ENCODE assay signal across 8 mouse cellular contexts in the genomic region with DNA sequence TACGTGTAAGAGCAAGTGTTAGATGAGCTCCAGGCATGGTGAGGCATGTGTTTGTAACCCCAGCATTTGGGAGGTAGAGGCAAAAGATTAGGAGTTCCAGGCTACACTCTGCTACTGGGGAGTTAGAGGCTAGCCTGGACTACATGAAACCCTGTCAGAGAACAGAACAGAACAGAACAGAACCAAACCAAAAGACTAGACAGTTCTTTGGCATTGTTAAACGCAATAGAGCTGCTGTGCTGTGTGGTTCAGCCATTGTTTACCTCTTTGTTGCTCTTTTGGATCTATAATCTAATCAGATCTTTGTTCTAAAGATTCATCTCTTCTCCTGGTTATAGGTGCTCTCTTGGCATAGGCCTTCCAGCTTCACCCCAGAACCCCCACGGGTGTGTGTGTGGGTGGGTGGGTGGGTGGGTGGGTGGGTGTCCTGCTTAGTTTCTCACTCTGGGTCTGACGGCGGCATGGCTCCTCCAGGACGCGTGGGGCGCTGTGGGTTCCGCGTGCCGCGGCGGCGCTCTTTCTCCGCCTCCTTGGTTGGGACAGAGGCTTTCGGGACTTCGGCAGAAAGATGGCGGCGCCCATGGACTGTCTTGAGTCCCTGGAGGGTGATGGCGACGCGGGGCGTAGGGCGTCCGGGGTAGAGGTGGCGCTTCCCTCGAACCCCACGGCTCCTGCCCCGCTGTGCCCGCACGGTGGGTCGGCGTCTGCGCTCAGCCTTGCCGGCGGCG. TPM values are rescaled to one million over a fixed set of nuclear protein-coding genes. Genes with fewer than 3 reads are reported as not detected.
DNase-seq lines count a peak whose midpoint lies in the region; ATAC-seq and TF ChIP-seq lines count a peak whose summit lies in the region.

No protein-coding gene starts in this region.

- no peaks in the 10 kb centered on the region for H3K9me3 ChIP-seq in forebrain, embryonic 16.5 days (ENCODE audit: control insufficient read depth, low read length)
- no peaks in the 10 kb centered on the region for H3K9me3 ChIP-seq in lung, embryonic 14.5 days (ENCODE audit: low read depth, low read length)

- H3K36me3 ChIP-seq in forebrain, embryonic 16.5 days (ENCODE audit: control insufficient read depth, insufficient read depth): no peaks in the 10 kb centered on the region
- H3K36me3 ChIP-seq in lung, embryonic 14.5 days (ENCODE audit: insufficient read depth): peaks cover 6% of the 10 kb centered on the region
- no peaks in the 10 kb centered on the region for H3K36me3 ChIP-seq in thymus, adult 2 months (ENCODE audit: control insufficient read depth, insufficient read depth, low read length)

- no peak for TF ChIP-seq POLR2A in olfactory bulb, adult 2 months (IDR thresholded peaks at IDR 0.05; ENCODE audit: insufficient read depth, low read depth, low read length)
- TF ChIP-seq POLR2A in thymus, adult 2 months (IDR thresholded peaks at IDR 0.05; ENCODE audit: control insufficient read depth, extremely low read depth, insufficient read depth, low read length, poor library complexity): peak; percentile 42; the same call in 1 of the 2 replicates

- intact Hi-C loops in heart, postnatal 36 days (cut with DNase I): loop anchor here (5.0 kb wide), 1 partner anchor 115 kb away; a partner anchor contains a TSS

- peak; percentile 88 for TF ChIP-seq CTCF in layer of hippocampus, adult 2 months (conservative IDR thresholded peaks at IDR 0.05)
- peak; percentile 78 for TF ChIP-seq CTCF in lung, embryonic 14.5 days (IDR thresholded peaks at IDR 0.05; ENCODE audit: low read depth)
- TF ChIP-seq CTCF in olfactory bulb, adult 2 months (IDR thresholded peaks at IDR 0.05; ENCODE audit: insufficient read depth, low read depth, low read length): peak; percentile 85
- peak; percentile 61; the same call in 1 of the 2 replicates for TF ChIP-seq CTCF in thymus, adult 2 months (IDR thresholded peaks at IDR 0.05; ENCODE audit: borderline replicate concordance, control insufficient read depth, extremely low read depth, insufficient read depth, low read length, poor library complexity)

- no peaks in the 10 kb centered on the region for H3K4me1 ChIP-seq in forebrain, embryonic 16.5 days (replicated peaks; ENCODE audit: control insufficient read depth, insufficient read depth, low read length)
- H3K4me1 ChIP-seq in lung, embryonic 14.5 days (ENCODE audit: insufficient read depth): no peaks in the 10 kb centered on the region
- H3K4me1 ChIP-seq in olfactory bulb, adult 2 months (ENCODE audit: control insufficient read depth, insufficient read depth, low read length): no peaks in the 10 kb centered on the region
- no peaks in the 10 kb centered on the region for H3K4me1 ChIP-seq in thymus, adult 2 months (replicated peaks; ENCODE audit: control insufficient read depth, insufficient read depth, low read length)

- peak; percentile 91 for DNase-seq in ES-CJ7 (ENCODE audit: low read depth, low spot score)
- peak; percentile 81 to 88 for DNase-seq in cerebellum, adult 18-20 months
- peak; percentile 84 to 85 for DNase-seq in heart, postnatal 36 days
- DNase-seq in layer of hippocampus, adult 2 months (ENCODE audit: low spot score in 2 of 2): peak; percentile 88
- DNase-seq in lung, embryonic 14.5 days: peak; percentile 93
- peak; percentile 84 for DNase-seq in thymus, adult 2 months

- H3K4me2 ChIP-seq in forebrain, embryonic 16.5 days (ENCODE audit: low read length): peak overlapping the region; percentile 56
- peak overlapping the region; percentile 70 for H3K4me2 ChIP-seq in lung, embryonic 14.5 days

- peak; percentile 99 for ATAC-seq in forebrain, embryonic 16.5 days
- ATAC-seq in lung, embryonic 14.5 days (ENCODE audit: insufficient read depth): peak; percentile 98

- WGBS in forebrain, embryonic 16.5 days: 4% methylated on average over 36 of the region's 37 CpGs
- 5% methylated on average over 37 of the region's 37 CpGs for WGBS in lung, embryonic 14.5 days
- WGBS in olfactory bulb, adult 2 months: 3% methylated on average over 37 of the region's 37 CpGs
- 5% methylated on average over 37 of the region's 37 CpGs for WGBS in thymus, adult 2 months

- H3K9ac ChIP-seq in forebrain, embryonic 16.5 days (replicated peaks; ENCODE audit: low read depth, low read length): peak overlapping the region; percentile 85
- H3K9ac ChIP-seq in lung, embryonic 14.5 days: peak overlapping the region; percentile 83

- H3K4me3 ChIP-seq in forebrain, embryonic 16.5 days (replicated peaks; ENCODE audit: low read length): peak overlapping the region; percentile 83
- H3K4me3 ChIP-seq in layer of hippocampus, adult 2 months: peak overlapping the region; percentile 95
- peak overlapping the region; percentile 82 for H3K4me3 ChIP-seq in lung, embryonic 14.5 days (ENCODE audit: low read depth, low read length)
- H3K4me3 ChIP-seq in olfactory bulb, adult 2 months (ENCODE audit: insufficient read depth, low read depth, low read length): peak overlapping the region; percentile 69
- peak overlapping the region; percentile 94 for H3K4me3 ChIP-seq in thymus, adult 2 months (ENCODE audit: control insufficient read depth, insufficient read depth, low read length)

- peak overlapping the region; percentile 82 for H3K27ac ChIP-seq in forebrain, embryonic 16.5 days (ENCODE audit: low read length)
- H3K27ac ChIP-seq in layer of hippocampus, adult 2 months: peak overlapping the region; percentile 87
- peak overlapping the region; percentile 69 for H3K27ac ChIP-seq in lung, embryonic 14.5 days (ENCODE audit: low read depth)
- 0 out of 2 replicates have a peak overlapping the region, but pooled peaks have one; percentile 5 for H3K27ac ChIP-seq in olfactory bulb, adult 2 months (ENCODE audit: insufficient read depth, low read depth, low read length)
- peak overlapping the region; percentile 1; the same call in 1 of the 2 replicates for H3K27ac ChIP-seq in thymus, adult 2 months (ENCODE audit: control insufficient read depth, insufficient read depth, low read length)

- no peaks in the 10 kb centered on the region for H3K27me3 ChIP-seq in forebrain, embryonic 16.5 days (replicated peaks; ENCODE audit: control insufficient read depth, insufficient read depth, low read length)
- H3K27me3 ChIP-seq in lung, embryonic 14.5 days (ENCODE audit: insufficient read depth, low read length): no peaks in the 10 kb centered on the region
- no peaks in the 10 kb centered on the region for H3K27me3 ChIP-seq in thymus, adult 2 months (ENCODE audit: control insufficient read depth, insufficient read depth, low read length)

RNA-seq across cellular contexts. Expression of a gene that starts 7.5 kb away (rescaled TPM):
- 12.3 and 15.3 TPM in 2 replicates for polyA plus RNA-seq in forebrain, embryonic 16.5 days (2015; fragmentation: Nextera tagmentation; extraction: Ambion mirVana)
- total RNA-seq in heart, postnatal 36 days (2021): 1 to 10 TPM; 5.2 to 5.6 TPM
- total RNA-seq in layer of hippocampus, adult 2 months (2021): 10 to 100 TPM; 10.7 to 11.9 TPM
- 16.1 and 17.5 TPM in 2 replicates for polyA plus RNA-seq in lung, embryonic 14.5 days (2014; fragmentation: Nextera tagmentation; extraction: Ambion mirVana)
- not detected in 2 replicates for polyA plus RNA-seq in olfactory bulb, adult 2 months (2012; ENCODE audit: insufficient read depth, insufficient read length, low replicate concordance, missing spikeins)
- 9.5 and 10.2 TPM in 2 replicates for polyA plus RNA-seq in thymus, adult 2 months (2012; rRNA removed)

RNA-seq across cellular contexts. Expression of a gene that starts 41.3 kb away (rescaled TPM):
- polyA plus RNA-seq in forebrain, embryonic 16.5 days (2015; fragmentation: Nextera tagmentation; extraction: Ambion mirVana): 5.4 and 6.2 TPM in 2 replicates
- 1 to 10 TPM; 2.6 to 2.7 TPM for total RNA-seq in heart, postnatal 36 days (2021)
- total RNA-seq in layer of hippocampus, adult 2 months (2021): 1 to 10 TPM; 2.1 to 2.9 TPM
- polyA plus RNA-seq in lung, embryonic 14.5 days (2014; fragmentation: Nextera tagmentation; extraction: Ambion mirVana): 34.6 and 36.7 TPM in 2 replicates
- not detected in 2 replicates for polyA plus RNA-seq in olfactory bulb, adult 2 months (2012; ENCODE audit: insufficient read depth, insufficient read length, low replicate concordance, missing spikeins)
- polyA plus RNA-seq in thymus, adult 2 months (2012; rRNA removed): 5.8 and 12.1 TPM in 2 replicates

RNA-seq across cellular contexts. Expression of a gene that starts 51.1 kb away (rescaled TPM):
- polyA plus RNA-seq in forebrain, embryonic 16.5 days (2015; fragmentation: Nextera tagmentation; extraction: Ambion mirVana): 114 and 118 TPM in 2 replicates
- total RNA-seq in heart, postnatal 36 days (2021): 10 to 100 TPM; 42.2 to 44.1 TPM
- total RNA-seq in layer of hippocampus, adult 2 months (2021): 10 to 100 TPM; 75.5 to 77.0 TPM
- 123 and 131 TPM in 2 replicates for polyA plus RNA-seq in lung, embryonic 14.5 days (2014; fragmentation: Nextera tagmentation; extraction: Ambion mirVana)
- polyA plus RNA-seq in olfactory bulb, adult 2 months (2012; ENCODE audit: insufficient read depth, insufficient read length, low replicate concordance, missing spikeins): not detected in 2 replicates
- 21.7 and 26.3 TPM in 2 replicates for polyA plus RNA-seq in thymus, adult 2 months (2012; rRNA removed)

Comparison
In these comparisons a context has a peak if more than half of its experiments do, and no peak if none do; other contexts are left out.
1. Peak in every context shown above with its lines: DNase-seq, ATAC-seq, H3K4me3 ChIP-seq and H3K27ac ChIP-seq.
2. H3K27ac ChIP-seq: peak in every context shown above with its lines; median percentile 87 in layer of hippocampus, adult 2 months; 82 in forebrain, embryonic 16.5 days; 69 in lung, embryonic 14.5 days; 5 in olfactory bulb, adult 2 months; 1 in thymus, adult 2 months.